Mouse (Mus musculus): ENCODE results near the gene Ppp1r1a. TPM values are rescaled to one million over a fixed set of nuclear protein-coding genes. Genes with fewer than 3 reads are reported as not detected.

Gene Ppp1r1a
- polyA plus RNA-seq, 1 experiment from 2014 or later = 118 TPM

DNA sequence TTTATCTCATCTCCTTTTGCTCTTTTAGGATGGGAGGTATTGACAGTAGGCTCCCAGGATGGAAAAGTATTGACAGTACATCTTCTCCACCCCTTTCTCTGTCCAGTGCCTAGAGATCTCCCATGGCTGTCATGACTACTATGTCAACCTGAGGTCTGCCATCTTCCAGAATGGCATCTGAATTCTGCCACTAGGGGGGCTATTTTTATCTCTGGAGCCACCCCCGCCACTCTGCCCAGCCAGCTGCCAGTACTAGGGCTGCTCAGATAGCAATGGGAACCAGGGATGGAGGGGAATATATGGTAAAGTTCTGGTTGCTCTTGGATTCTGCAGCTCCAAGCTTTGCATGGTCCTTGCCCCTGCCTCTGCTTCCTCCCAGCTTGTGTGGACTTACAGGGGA lies 26.2 kb downstream of the Ppp1r1a start:
- Histone ChIP-seq H3K27me3 (replicated peaks) (no peaks in the 10 kb centered on the region), H3K27ac (replicated peaks) (no peak overlapping the region), H3K9ac (replicated peaks) (no peak overlapping the region), H3K4me2 (no peak overlapping the region), H3K36me3 (no peaks in the 10 kb centered on the region), H3K4me3 (replicated peaks) (no peak overlapping the region), H3K4me1 (peaks cover 74% of the 10 kb centered on the region), H3K9me3 (replicated peaks) (no peaks in the 10 kb centered on the region)
- ATAC-seq (ENCODE audit: low FRiP score) = no peak
- 67% methylated on average over 1 of the region's 1 CpGs for WGBS

DNA sequence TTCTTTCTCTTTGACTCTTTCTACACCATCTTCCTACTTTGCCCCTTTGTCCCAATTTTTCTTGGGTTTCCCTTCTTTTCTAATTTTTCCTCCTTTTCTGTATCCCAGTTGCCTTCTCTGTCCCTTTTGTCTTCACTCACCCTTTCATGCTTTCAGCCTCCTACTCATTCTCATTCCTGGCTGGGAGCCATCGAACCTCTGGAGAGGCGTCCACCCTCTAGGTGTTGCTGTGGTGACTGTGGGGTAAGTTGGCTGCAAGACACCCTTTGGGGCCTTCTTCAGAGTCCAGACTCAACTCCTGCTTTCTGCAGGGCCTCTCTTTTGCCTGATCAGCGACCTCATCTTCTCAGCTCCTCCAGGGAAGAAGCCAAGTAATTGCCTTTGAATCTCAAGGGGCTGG lies 28.5 kb downstream of the Ppp1r1a start:
- Histone ChIP-seq H3K4me2 (no peak overlapping the region), H3K4me1 (peaks cover 77% of the 10 kb centered on the region), H3K27ac (replicated peaks) (peak overlapping the region; percentile 41), H3K9ac (replicated peaks) (no peak overlapping the region), H3K27me3 (replicated peaks) (no peaks in the 10 kb centered on the region), H3K4me3 (replicated peaks) (no peak overlapping the region), H3K9me3 (replicated peaks) (no peaks in the 10 kb centered on the region), H3K36me3 (no peaks in the 10 kb centered on the region)
- ATAC-seq (ENCODE audit: low FRiP score) = no peak
- 50% methylated on average over 3 of the region's 3 CpGs for WGBS

DNA sequence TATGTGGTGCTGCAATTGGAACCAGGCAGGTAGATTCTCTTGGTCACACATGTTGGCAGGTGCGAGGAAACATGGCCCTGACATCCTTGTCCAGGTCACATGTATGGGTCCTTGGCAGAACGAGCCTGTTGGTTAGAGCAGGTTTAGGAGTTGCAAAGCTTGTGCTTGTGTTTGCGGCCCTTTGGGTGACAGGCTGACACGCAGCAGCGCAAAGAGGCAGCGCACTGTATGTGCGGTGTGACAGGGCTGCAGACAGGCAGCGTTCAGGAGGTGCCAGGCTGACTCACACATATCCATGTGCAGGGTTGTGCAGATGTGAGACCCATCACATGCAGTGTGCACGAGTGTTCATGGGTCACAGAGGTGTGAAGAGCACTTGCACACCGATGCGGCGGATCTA lies 34.1 kb downstream of the Ppp1r1a start:
- Histone ChIP-seq H3K4me2 (peak overlapping the region; percentile 82), H3K4me1 (peaks cover 53% of the 10 kb centered on the region), H3K9ac (replicated peaks) (peak overlapping the region; percentile 91), H3K27me3 (replicated peaks) (no peaks in the 10 kb centered on the region), H3K4me3 (replicated peaks) (peak overlapping the region; percentile 72), H3K36me3 (no peaks in the 10 kb centered on the region), H3K9me3 (replicated peaks) (no peaks in the 10 kb centered on the region), H3K27ac (replicated peaks) (peak overlapping the region; percentile 87)
- ATAC-seq (ENCODE audit: low FRiP score) = peak; percentile 60
- WGBS = 30% methylated on average over 12 of the region's 12 CpGs

DNA sequence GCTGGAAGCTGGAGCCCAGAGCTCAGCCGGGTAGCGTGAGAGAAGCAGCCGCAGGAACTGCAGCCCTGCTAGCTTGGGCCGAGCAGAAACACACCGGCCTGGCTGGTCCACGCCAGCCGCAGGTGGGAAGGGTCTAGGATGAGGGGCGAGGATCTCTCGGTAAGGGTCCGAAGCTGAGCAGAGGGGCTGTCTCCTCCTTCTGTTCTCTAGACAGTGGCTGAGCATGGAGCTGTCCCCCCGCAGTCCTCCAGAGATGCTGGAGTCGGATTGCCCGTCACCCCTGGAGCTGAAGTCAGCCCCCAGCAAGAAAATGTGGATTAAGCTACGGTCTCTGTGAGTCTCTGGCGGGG lies 34.6 kb downstream of the Ppp1r1a start:
- Histone ChIP-seq H3K9ac (replicated peaks) (peak overlapping the region; percentile 91), H3K27ac (replicated peaks) (peak overlapping the region; percentile 87), H3K4me1 (peaks cover 51% of the 10 kb centered on the region), H3K27me3 (replicated peaks) (no peaks in the 10 kb centered on the region), H3K4me2 (peak overlapping the region; percentile 82), H3K4me3 (replicated peaks) (peak overlapping the region; percentile 72), H3K36me3 (no peaks in the 10 kb centered on the region), H3K9me3 (replicated peaks) (no peaks in the 10 kb centered on the region)
- WGBS = under 1% methylated on average over 15 of the region's 15 CpGs
- peak; percentile 68 for ATAC-seq (ENCODE audit: low FRiP score)

GRCm38 (mm10) chr15:103502435-103503250 lies 35.2 kb downstream of the Ppp1r1a start, which contains the start of gene Pde1b:
TSS of gene Pde1b (plus strand) at chr15:103503034.
- Histone ChIP-seq H3K4me2 (peak within 1 kb of the TSS; percentile 82), H3K4me1 (peaks cover 53% of the 10 kb centered on the region), H3K27me3 (replicated peaks) (no peaks in the 10 kb centered on the region), H3K36me3 (no peaks in the 10 kb centered on the region), H3K4me3 (replicated peaks) (peak within 1 kb of the TSS; percentile 72), H3K27ac (replicated peaks) (peak within 1 kb of the TSS; percentile 87), H3K9ac (replicated peaks) (peak within 1 kb of the TSS; percentile 91), H3K9me3 (replicated peaks) (no peaks in the 10 kb centered on the region)
- WGBS = 4% methylated on average over 45 of the region's 63 CpGs
- peak; percentile 89 for ATAC-seq (ENCODE audit: low FRiP score)

DNA sequence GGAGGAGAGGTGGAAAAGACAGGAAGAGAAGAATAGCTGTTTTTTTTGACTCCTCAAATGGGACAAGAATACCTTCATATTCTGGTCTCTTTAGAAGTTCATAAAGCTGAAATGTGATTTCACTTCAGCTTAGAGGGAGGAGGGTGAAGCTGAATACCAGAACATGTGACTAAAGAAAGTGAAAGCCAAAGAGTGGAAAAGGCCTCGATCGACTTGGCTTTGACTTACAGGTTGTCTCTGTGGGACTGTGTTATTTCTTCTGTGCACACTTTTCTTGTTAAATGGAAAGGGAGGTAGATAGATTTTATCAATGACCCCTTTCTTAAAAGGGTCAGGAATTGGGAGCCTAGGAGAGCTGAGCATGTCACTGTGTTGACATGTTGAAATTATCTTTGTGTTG lies 36.6 kb downstream of the Ppp1r1a start:
- Histone ChIP-seq H3K9me3 (replicated peaks) (no peaks in the 10 kb centered on the region), H3K27ac (replicated peaks) (no peak overlapping the region), H3K9ac (replicated peaks) (no peak overlapping the region), H3K27me3 (replicated peaks) (no peaks in the 10 kb centered on the region), H3K4me1 (peaks cover 56% of the 10 kb centered on the region), H3K4me3 (replicated peaks) (no peak overlapping the region), H3K36me3 (no peaks in the 10 kb centered on the region), H3K4me2 (no peak overlapping the region)
- ATAC-seq (ENCODE audit: low FRiP score) = no peak
- 74% methylated on average over 2 of the region's 2 CpGs for WGBS

- no peak overlapping the region for H3K9ac ChIP-seq (replicated peaks)
- H3K27me3 ChIP-seq (replicated peaks) = no peaks in the 10 kb centered on the region
- no peak overlapping the region for H3K27ac ChIP-seq (replicated peaks)
- H3K4me1 ChIP-seq = peaks cover 56% of the 10 kb centered on the region
- ATAC-seq (ENCODE audit: low FRiP score) = no peak
- H3K4me2 ChIP-seq = no peak overlapping the region
- no peaks in the 10 kb centered on the region for H3K9me3 ChIP-seq (replicated peaks)
- H3K4me3 ChIP-seq (replicated peaks) = no peak overlapping the region
- 74% methylated on average over 1 of the region's 1 CpGs for WGBS
- H3K36me3 ChIP-seq = no peaks in the 10 kb centered on the region
These were observed 37.1 kb downstream of the Ppp1r1a start for GRCm38 (mm10) chr15:103500723-103501122.

GRCm38 (mm10) chr15:103498157-103498556 lies 39.6 kb downstream of the Ppp1r1a start:
- 32% methylated on average over 3 of the region's 3 CpGs for WGBS
- Histone ChIP-seq H3K9me3 (replicated peaks) (no peaks in the 10 kb centered on the region), H3K9ac (replicated peaks) (no peak overlapping the region), H3K27me3 (replicated peaks) (no peaks in the 10 kb centered on the region), H3K4me3 (replicated peaks) (no peak overlapping the region), H3K4me2 (no peak overlapping the region), H3K27ac (replicated peaks) (no peak overlapping the region; the same call in 1 of the 2 replicates), H3K36me3 (no peaks in the 10 kb centered on the region), H3K4me1 (peaks cover 37% of the 10 kb centered on the region)
- ATAC-seq (ENCODE audit: low FRiP score) = no peak

DNA sequence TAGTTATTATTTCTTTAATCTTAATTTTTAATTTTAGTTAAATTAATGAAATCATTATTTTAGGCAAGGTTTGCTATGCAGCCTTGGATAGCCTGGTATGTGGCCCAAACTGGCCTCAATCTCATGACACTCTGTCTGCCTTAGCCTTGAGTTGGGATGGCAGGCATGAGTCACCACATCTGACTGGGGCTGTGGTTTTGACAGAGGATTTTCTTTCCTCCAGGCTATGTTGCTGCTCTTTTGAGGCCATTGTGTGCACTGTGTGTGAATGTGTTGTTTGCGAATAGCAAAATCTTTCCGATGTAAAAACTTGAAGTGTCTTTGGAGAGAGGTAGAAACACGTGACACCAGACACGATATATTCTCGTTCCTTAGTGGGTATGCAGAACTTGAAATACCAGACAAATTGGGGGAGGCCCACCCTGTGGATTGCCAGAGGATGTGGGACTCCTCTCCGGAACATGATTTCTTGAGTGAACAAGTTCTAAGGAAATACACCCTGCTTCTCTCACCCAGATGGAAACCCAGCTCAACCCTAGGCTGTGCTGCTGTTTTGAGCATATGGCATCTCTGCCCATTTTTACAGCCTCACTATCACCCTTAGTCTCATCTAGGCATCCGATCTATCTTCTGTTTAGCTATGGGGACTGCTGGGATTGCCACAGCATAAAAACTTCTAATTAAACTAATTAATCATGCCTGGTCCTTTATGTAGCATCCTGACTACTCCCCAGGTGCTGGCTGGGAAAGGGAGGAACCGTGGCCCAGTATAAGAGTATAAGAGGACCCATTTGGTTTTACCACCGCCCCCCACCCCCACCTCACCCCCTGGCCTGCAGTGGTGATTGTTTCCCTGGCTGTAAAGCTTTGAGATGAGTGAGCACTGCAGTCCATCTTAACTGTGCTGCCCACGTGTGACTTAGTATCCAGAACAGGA lies 41.3 kb downstream of the Ppp1r1a start:
- Histone ChIP-seq H3K27ac (replicated peaks) (peak overlapping the region; percentile 56), H3K9me3 (replicated peaks) (no peaks in the 10 kb centered on the region), H3K36me3 (no peaks in the 10 kb centered on the region), H3K4me2 (no peak overlapping the region), H3K4me3 (replicated peaks) (no peak overlapping the region), H3K9ac (replicated peaks) (no peak overlapping the region), H3K4me1 (peaks cover 30% of the 10 kb centered on the region), H3K27me3 (replicated peaks) (no peaks in the 10 kb centered on the region)
- peak; percentile 65 for ATAC-seq (ENCODE audit: low FRiP score)
- 45% methylated on average over 10 of the region's 10 CpGs for WGBS

DNA sequence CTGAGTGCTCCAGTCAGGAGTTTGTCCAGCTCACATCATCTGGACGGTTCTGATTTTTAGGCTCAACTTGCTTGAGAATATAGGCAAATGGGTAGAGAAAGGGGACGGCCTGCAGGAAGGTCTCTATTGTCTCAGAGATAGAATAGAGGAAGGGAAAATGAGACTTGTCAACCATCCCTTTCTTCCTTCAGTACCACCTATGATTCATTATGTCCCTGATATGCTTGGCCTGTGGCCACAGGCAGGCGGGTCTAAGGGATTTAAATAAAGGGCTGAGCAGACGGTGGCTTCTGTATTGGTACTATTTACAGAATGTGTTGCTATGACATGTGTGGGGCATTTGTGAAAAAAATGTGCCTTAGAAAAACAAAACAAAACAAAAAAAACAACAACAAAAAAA lies 49.5 kb downstream of the Ppp1r1a start:
- Histone ChIP-seq H3K4me1 (peaks cover 6% of the 10 kb centered on the region), H3K9ac (replicated peaks) (no peak overlapping the region), H3K4me3 (replicated peaks) (no peak overlapping the region), H3K4me2 (no peak overlapping the region), H3K27me3 (replicated peaks) (no peaks in the 10 kb centered on the region), H3K36me3 (no peaks in the 10 kb centered on the region), H3K9me3 (replicated peaks) (no peaks in the 10 kb centered on the region), H3K27ac (replicated peaks) (no peak overlapping the region)
- ATAC-seq (ENCODE audit: low FRiP score) = no peak
- WGBS = 47% methylated on average over 4 of the region's 4 CpGs

DNA sequence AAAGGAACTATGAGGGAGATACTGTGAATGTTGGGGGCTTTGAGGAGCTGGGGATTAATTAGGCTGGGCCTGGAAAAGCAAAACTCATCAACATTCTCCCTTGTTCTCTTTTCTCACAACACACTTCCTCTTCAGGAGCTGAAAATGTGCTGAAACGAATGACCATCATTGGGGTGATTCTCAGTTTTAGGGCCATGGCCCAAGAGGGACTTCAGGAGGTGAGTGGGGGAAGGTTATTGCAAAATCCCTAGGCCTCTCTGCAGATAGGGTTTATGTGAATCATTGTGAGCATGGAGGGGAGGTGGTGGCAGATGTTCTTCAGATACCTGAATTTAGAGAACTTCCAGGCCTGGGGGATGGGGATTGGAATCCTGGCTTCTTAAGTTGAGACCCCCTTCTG lies 51.1 kb downstream of the Ppp1r1a start:
- no peak overlapping the region for H3K9ac ChIP-seq (replicated peaks)
- H3K4me3 ChIP-seq (replicated peaks) = no peak overlapping the region
- H3K4me1 ChIP-seq = peaks cover 6% of the 10 kb centered on the region
- no peaks in the 10 kb centered on the region for H3K27me3 ChIP-seq (replicated peaks)
- H3K36me3 ChIP-seq = no peaks in the 10 kb centered on the region
- ATAC-seq (ENCODE audit: low FRiP score) = no peak
- H3K27ac ChIP-seq (replicated peaks) = no peak overlapping the region
- WGBS = 50% methylated on average over 1 of the region's 1 CpGs
- H3K9me3 ChIP-seq (replicated peaks) = no peaks in the 10 kb centered on the region
- H3K4me2 ChIP-seq = no peak overlapping the region

DNA sequence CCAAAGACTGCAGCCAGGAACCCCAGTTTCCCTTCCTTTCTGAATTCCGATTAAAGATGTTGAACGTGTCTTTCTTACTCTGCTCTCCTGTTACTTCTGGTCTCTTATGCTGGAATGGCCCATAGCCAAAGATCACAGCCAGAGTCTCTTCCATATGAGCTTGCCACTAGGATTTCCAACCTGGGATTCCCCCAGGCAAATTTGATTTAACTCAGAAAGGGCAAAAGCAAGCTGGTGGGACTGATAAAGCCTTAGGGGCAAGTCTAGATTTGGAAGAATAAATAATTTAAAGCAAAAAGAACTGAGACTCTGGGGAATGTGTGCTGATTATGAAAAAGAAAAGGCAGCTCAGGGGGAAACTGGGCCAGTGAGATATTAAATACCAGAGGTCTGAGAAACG lies 52.7 kb downstream of the Ppp1r1a start:
- no peak for ATAC-seq (ENCODE audit: low FRiP score)
- H3K27ac ChIP-seq (replicated peaks) = no peak overlapping the region
- no peak overlapping the region for H3K4me2 ChIP-seq
- WGBS = 36% methylated on average over 3 of the region's 3 CpGs
- H3K27me3 ChIP-seq (replicated peaks) = no peaks in the 10 kb centered on the region
- no peaks in the 10 kb centered on the region for H3K36me3 ChIP-seq
- H3K4me1 ChIP-seq = peaks cover 6% of the 10 kb centered on the region
- no peaks in the 10 kb centered on the region for H3K9me3 ChIP-seq (replicated peaks)
- H3K9ac ChIP-seq (replicated peaks) = no peak overlapping the region
- H3K4me3 ChIP-seq (replicated peaks) = no peak overlapping the region
